Mouse (Mus musculus) midbrain, postnatal 0 days (tissue): Measurements from ENCODE around the gene Shf. TPM values are rescaled to one million over a fixed set of nuclear protein-coding genes. Genes with fewer than 3 reads are reported as not detected.

Source experiments
- ATAC-seq: fragments of 200-750 bp; cut with Nextera tagmentation; 2 replicates; pipeline ENCODE4 v1.8.0; 2017; ENCODE audit warnings: moderate number of reproducible peaks, mild to moderate bottlenecking, moderate TSS enrichment, moderate library complexity; ENCODE audit not compliant: low FRiP score
- DNase-seq: peaks from one replicate; pipeline ENCODE4 v3.0.0-alpha.2; 2015; ENCODE audit warnings: low spot score
- H3K27ac ChIP-seq: fragments of 300-500 bp; sonication (generic); 2 replicates; pipeline ENCODE4 v1.5.1; 2014; ENCODE audit warnings: low read depth, mild to moderate bottlenecking, low read length, mixed read lengths
- H3K27me3 ChIP-seq: fragments of 300-500 bp; sonication (generic); 2 replicates; pipeline ENCODE4 v1.6.1; 2014; ENCODE audit warnings: low read length, control low read depth, mixed read lengths; ENCODE audit not compliant: insufficient read depth
- H3K36me3 ChIP-seq: fragments of 300-500 bp; sonication (generic); 2 replicates; pipeline ENCODE4 v1.6.1; 2014; ENCODE audit warnings: low read length, control low read depth, mixed read lengths; ENCODE audit not compliant: insufficient read depth
- H3K4me1 ChIP-seq: fragments of 300-500 bp; sonication (generic); 2 replicates; pipeline ENCODE4 v1.6.1; 2014; ENCODE audit warnings: mild to moderate bottlenecking, control low read depth, antibody characterized with exemption, low read length, mixed read lengths; ENCODE audit not compliant: insufficient read depth
- H3K4me2 ChIP-seq: fragments of 300-500 bp; sonication (generic); 2 replicates; pipeline ENCODE4 v1.6.1; 2014; ENCODE audit warnings: low read depth, mild to moderate bottlenecking, low read length, mixed read lengths; ENCODE audit not compliant: poor library complexity, severe bottlenecking
- H3K4me3 ChIP-seq: fragments of 300-500 bp; sonication (generic); 2 replicates; pipeline ENCODE4 v1.5.1; 2014; ENCODE audit warnings: low read depth, mild to moderate bottlenecking, low read length, moderate library complexity
- H3K9ac ChIP-seq: fragments of 300-500 bp; sonication (generic); replicated peaks from 2 replicates; pipeline ENCODE4 v1.6.1; 2014; ENCODE audit warnings: mild to moderate bottlenecking, low read length, moderate library complexity, mixed read lengths; ENCODE audit not compliant: poor library complexity, severe bottlenecking
- H3K9me3 ChIP-seq: fragments of 300-500 bp; sonication (generic); 2 replicates; pipeline ENCODE4 v1.6.1; 2016; ENCODE audit warnings: low read length, control low read depth
- CTCF ChIP-seq: IDR thresholded peaks from 2 replicates; pipeline ENCODE4 v1.5.1; 2016; ENCODE audit warnings: antibody characterized with exemption, mild to moderate bottlenecking
- WGBS: fragments of 180-500 bp; shearing (Covaris S2); extraction: QIAGEN DNeasy Blood & Tissue Kit; methylation state at CpG from one replicate; pipeline ENCODE4 v1.1.7; 2014; 5-methylcytosine and 5-hydroxymethylcytosine counted together
- polyA plus RNA-seq: library from polyadenylated mRNA; unstranded; fragments of >200 nt; fragmentation: Nextera tagmentation; extraction: Ambion mirVana; gene quantifications from 2 replicates; pipeline ENCODE4 v1.2.1, GENCODE M21; 2015
- total RNA-seq: library from RNA; depleted of rRNA; stranded (reverse); fragments of >200 nt; gene quantifications from 2 replicates; pipeline ENCODE4 v1.2.3, GENCODE M21; 2014

Gene Shf
- total and polyA plus RNA-seq, 2 experiments from 2014 or later = 9.2 to 138 TPM

- TF ChIP-seq CTCF = no peak
- 89% methylated on average over 6 of the region's 6 CpGs for WGBS
- Histone ChIP-seq H3K9me3 (no peaks in the 10 kb centered on the region), H3K36me3 (no peaks in the 10 kb centered on the region), H3K4me3 (no peak overlapping the region), H3K4me2 (no peak overlapping the region), H3K27me3 (no peaks in the 10 kb centered on the region), H3K4me1 (no peaks in the 10 kb centered on the region), H3K9ac (no peak overlapping the region), H3K27ac (no peak overlapping the region)
- DNase-seq (no peak), ATAC-seq (no peak)
Measured at GRCm38 (mm10) chr2:122382121-122382520, 13.2 kb upstream of the Shf start.

GRCm38 (mm10) chr2:122381329-122382103 is 12.6 kb upstream of the Shf start:
- no peaks in the 10 kb centered on the region for H3K9me3 ChIP-seq
- no peaks in the 10 kb centered on the region for H3K36me3 ChIP-seq
- no peak overlapping the region for H3K4me3 ChIP-seq
- no peak overlapping the region for H3K9ac ChIP-seq
- ATAC-seq (no peak), DNase-seq (no peak)
- no peaks in the 10 kb centered on the region for H3K27me3 ChIP-seq
- TF ChIP-seq CTCF = no peak
- WGBS = 79% methylated on average over 16 of the region's 16 CpGs
- no peak overlapping the region for H3K27ac ChIP-seq
- H3K4me1 ChIP-seq = no peaks in the 10 kb centered on the region
- H3K4me2 ChIP-seq = no peak overlapping the region

GRCm38 (mm10) chr2:122380768-122381311 is 11.9 kb upstream of the Shf start:
- 5% methylated on average over 11 of the region's 11 CpGs for WGBS
- DNase-seq = peak; percentile 79
- Histone ChIP-seq H3K27me3 (no peaks in the 10 kb centered on the region), H3K9ac (0 out of 2 replicates have a peak overlapping the region, but pooled peaks have one; percentile 24), H3K9me3 (no peaks in the 10 kb centered on the region), H3K36me3 (no peaks in the 10 kb centered on the region), H3K4me1 (no peaks in the 10 kb centered on the region), H3K27ac (no peak overlapping the region), H3K4me2 (peak overlapping the region; percentile 24), H3K4me3 (peak overlapping the region; percentile 20)
- TF ChIP-seq CTCF = peak; percentile 86
- ATAC-seq = no peak

GRCm38 (mm10) chr2:122379292-122379650 is 10.3 kb upstream of the Shf start:
- DNase-seq (no peak), ATAC-seq (no peak)
- Histone ChIP-seq H3K9ac (no peak overlapping the region), H3K27ac (peak overlapping the region; percentile 96; the same call in 1 of the 2 replicates), H3K27me3 (no peaks in the 10 kb centered on the region), H3K36me3 (no peaks in the 10 kb centered on the region), H3K4me3 (no peak overlapping the region), H3K4me1 (no peaks in the 10 kb centered on the region), H3K9me3 (no peaks in the 10 kb centered on the region), H3K4me2 (no peak overlapping the region)
- 42% methylated on average over 2 of the region's 2 CpGs for WGBS
- TF ChIP-seq CTCF = no peak

GRCm38 (mm10) chr2:122378421-122379291 is 9.7 kb upstream of the Shf start:
- ATAC-seq = no peak
- Histone ChIP-seq H3K36me3 (no peaks in the 10 kb centered on the region), H3K4me3 (peak overlapping the region; percentile 58), H3K4me2 (peak overlapping the region; percentile 46), H3K4me1 (no peaks in the 10 kb centered on the region), H3K27ac (peak overlapping the region; percentile 96), H3K27me3 (no peaks in the 10 kb centered on the region), H3K9me3 (no peaks in the 10 kb centered on the region), H3K9ac (no peak overlapping the region)
- peak; percentile 86 for DNase-seq
- WGBS = 19% methylated on average over 8 of the region's 8 CpGs
- peak; percentile 80 for TF ChIP-seq CTCF
